Mouse (Mus musculus) bone marrow, adult 2 months (tissue): ENCODE results near the gene Dgcr2. TPM values are rescaled to one million over a fixed set of nuclear protein-coding genes. Genes with fewer than 3 reads are reported as not detected.

Source experiments
- H3K27ac ChIP-seq: fragments of 200-500 bp; 2 replicates; pipeline ENCODE4 v1.5.1; 2012; ENCODE audit warnings: low read depth, mild to moderate bottlenecking, control low read depth, inconsistent platforms, low read length; ENCODE audit not compliant: control insufficient read depth, poor library complexity, insufficient read depth
- H3K4me1 ChIP-seq: fragments of 200-500 bp; 2 replicates; pipeline ENCODE4 v1.6.1; 2011; ENCODE audit warnings: low read length; ENCODE audit not compliant: control insufficient read depth, insufficient read depth
- H3K4me3 ChIP-seq: fragments of 200-500 bp; replicated peaks from 2 replicates; pipeline ENCODE3; 2011; ENCODE audit warnings: mild to moderate bottlenecking, low read depth, low read length, control low read depth; ENCODE audit not compliant: control insufficient read depth
- CTCF ChIP-seq: fragments of 200-500 bp; IDR thresholded peaks from 2 replicates; pipeline ENCODE4 v1.5.1; 2011; ENCODE audit warnings: low read length, control low read depth; ENCODE audit not compliant: control insufficient read depth, insufficient read depth
- POLR2A ChIP-seq: fragments of 200-500 bp; IDR thresholded peaks from 2 replicates; pipeline ENCODE4 v1.6.1; 2011; ENCODE audit warnings: low read depth, mild to moderate bottlenecking, control low read depth, low read length, borderline replicate concordance; ENCODE audit not compliant: control insufficient read depth
- WGBS: fragments of 180-500 bp; shearing (Covaris S2); methylation state at CpG from one replicate; pipeline ENCODE4 v1.1.7; 2018; 5-methylcytosine and 5-hydroxymethylcytosine counted together
- polyA plus RNA-seq: library from polyadenylated mRNA; stranded (reverse); fragments of >200 nt; gene quantifications from 2 replicates; pipeline ENCODE4 v1.2.4, GENCODE M21; 2011; ENCODE audit warnings: low replicate concordance; ENCODE audit not compliant: missing spikeins, insufficient read depth, insufficient read length

Gene Dgcr2
- polyA plus RNA-seq, 1 experiment = 22.4 TPM

- Histone ChIP-seq H3K27ac (no peak overlapping the region), H3K4me3 (no peak overlapping the region), H3K4me1 (no peaks in the 10 kb centered on the region)
- TF ChIP-seq CTCF (no peak), POLR2A (no peak)
- WGBS = 78% methylated on average over 8 of the region's 8 CpGs
These were observed 81.8 kb downstream of the Dgcr2 start for GRCm38 (mm10) chr16:17816528-17816927.

DNA sequence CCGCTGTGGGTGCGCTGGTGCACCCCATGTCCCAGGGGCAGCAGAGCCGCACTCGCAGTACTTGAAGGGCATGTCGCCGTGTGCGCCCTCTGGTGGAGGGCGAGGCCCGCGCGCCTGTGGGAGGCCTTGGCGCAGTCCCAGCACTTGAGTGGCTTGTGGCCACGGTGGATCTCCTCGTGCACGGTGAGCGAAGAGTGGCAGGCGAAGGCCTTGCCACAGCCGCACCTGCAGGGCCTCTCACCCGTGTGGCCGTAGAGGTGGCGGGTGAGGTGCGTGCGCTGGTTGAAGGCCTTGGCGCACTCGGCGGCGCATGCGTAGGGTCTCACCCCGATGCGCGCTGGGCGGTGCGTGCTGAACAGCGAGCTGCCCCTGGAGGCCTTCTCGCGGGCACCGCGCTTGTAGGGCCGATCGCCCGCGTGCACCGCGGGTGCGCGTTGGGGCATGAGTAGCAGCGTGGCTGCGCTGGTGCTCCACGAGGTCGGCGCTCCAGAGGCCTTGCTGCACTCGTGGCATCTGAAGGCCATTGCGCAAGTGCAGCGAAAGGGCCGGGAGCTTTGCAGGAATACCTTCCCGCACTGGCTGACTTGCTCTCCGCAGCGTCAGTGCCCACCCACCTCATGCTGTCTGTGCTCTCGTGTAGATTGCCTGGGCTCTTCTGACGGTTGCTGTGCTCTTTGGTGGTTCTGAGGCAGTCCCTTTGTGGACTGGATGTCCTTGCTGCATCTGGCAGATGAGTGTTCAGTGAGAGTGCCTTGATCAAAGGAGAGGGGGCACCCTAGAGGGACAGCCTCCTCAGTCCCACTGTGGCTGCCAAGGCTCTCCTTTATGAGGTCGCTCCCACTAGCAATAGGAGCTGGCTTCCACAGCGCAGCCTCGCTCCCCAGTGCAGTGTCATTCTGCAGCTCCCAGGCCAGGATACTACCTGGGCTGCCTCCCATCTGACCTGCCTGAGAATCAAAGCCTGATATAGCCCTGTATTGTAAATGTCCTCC lies 82.7 kb downstream of the Dgcr2 start:
- Histone ChIP-seq H3K4me3 (peak overlapping the region; percentile 17), H3K4me1 (no peaks in the 10 kb centered on the region), H3K27ac (no peak overlapping the region)
- WGBS = 5% methylated on average over 63 of the region's 63 CpGs
- TF ChIP-seq CTCF = peak; percentile 91
- no peak for TF ChIP-seq POLR2A

DNA sequence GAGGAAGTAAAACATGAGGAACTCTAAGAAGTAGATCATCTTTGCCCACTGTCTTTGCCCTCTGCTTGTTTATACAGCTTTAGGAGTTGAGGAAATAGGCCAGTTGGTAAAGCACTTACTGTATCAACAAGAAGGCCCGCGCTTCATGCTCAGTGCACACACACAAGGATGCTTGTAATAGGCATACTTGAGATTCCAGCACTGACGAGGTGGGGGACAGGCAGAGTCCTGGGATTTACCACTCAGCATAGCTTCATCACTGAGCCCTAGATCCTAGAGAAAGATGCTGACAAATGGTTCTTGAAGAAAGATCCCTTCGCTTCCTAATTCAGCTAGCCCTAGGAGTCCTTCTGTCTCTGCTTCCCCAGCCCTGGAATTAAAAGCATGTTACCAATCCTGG lies 85.2 kb downstream of the Dgcr2 start:
- Histone ChIP-seq H3K4me3 (no peak overlapping the region), H3K4me1 (no peaks in the 10 kb centered on the region), H3K27ac (no peak overlapping the region)
- 68% methylated on average over 4 of the region's 4 CpGs for WGBS
- TF ChIP-seq CTCF (no peak), POLR2A (no peak)

- H3K4me1 ChIP-seq = no peaks in the 10 kb centered on the region
- no peak overlapping the region for H3K27ac ChIP-seq
- no peak for TF ChIP-seq CTCF
- no peak for TF ChIP-seq POLR2A
- no peak overlapping the region for H3K4me3 ChIP-seq
- 3% methylated on average over 5 of the region's 5 CpGs for WGBS
These were observed 86.2 kb downstream of the Dgcr2 start for GRCm38 (mm10) chr16:17812120-17812519.

GRCm38 (mm10) chr16:17809711-17810110 lies 88.7 kb downstream of the Dgcr2 start:
- Histone ChIP-seq H3K4me1 (no peaks in the 10 kb centered on the region; the same call in 1 of the 2 replicates), H3K4me3 (no peak overlapping the region), H3K27ac (no peak overlapping the region)
- 14% methylated on average over 7 of the region's 7 CpGs for WGBS
- TF ChIP-seq CTCF = no peak
- TF ChIP-seq POLR2A = no peak

DNA sequence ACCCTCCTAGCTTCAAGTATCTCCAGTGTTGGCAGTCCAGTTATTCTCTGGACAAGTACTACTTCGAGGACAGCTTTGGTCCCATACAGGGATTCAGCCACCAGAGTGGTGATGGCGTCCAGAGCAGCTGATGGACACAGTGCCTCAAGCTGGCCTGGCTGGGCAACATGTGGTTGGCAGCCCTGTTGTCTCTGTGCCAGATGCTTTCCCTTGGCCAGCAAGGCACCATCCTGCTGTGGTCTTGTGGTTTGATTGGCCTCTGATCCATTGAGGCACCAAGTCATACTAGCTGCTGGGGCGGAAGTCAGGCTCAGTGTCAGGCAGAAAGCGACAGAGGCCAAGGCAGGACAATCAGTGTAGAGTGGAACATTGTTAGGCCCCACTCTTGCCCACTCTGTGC lies 89.2 kb downstream of the Dgcr2 start:
- H3K4me1 ChIP-seq = no peaks in the 10 kb centered on the region; the same call in 1 of the 2 replicates
- WGBS = 62% methylated on average over 4 of the region's 4 CpGs
- no peak overlapping the region for H3K4me3 ChIP-seq
- no peak overlapping the region for H3K27ac ChIP-seq
- no peak for TF ChIP-seq POLR2A
- TF ChIP-seq CTCF = no peak

DNA sequence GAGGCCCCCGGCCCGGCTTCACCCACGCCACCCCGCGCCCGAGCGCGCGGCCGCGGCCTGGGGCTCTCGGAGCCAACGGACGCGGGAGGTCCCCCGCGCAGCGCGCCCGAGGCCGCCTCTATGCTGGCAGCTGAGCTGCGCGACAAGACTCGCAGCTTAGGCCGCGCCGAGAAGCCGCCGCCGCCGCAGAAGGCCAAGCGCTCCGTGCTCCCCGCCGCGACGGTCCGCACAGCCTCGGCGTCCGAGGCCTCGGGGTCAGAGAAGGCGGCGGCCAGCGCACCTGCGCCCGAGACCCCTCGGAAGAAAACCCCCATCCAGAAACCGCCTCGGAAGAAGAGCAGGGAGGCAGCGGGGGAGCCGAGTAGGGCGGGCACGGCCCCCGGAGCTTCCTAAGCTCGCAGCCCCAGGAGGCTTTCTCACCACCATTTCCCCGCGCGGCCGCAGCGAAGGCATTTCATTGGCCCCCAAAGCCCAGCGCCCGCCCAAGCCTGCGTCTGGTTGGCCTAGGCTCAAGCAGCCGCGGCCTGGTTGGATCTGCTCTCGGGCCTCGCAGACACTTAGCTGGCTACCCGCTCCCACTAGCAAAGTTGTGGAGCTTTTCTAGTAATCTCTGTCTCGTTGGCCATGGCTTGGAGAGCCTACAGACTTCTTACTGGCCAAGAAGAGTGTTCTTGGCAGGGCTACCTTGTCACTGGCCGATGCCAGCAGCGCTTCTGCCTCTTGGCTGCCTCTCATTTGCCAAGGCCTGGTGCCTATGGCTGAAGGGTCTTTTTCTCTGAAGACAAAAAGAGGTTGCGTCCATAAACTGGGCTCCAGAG lies 91.0 kb downstream of the Dgcr2 start:
- Histone ChIP-seq H3K4me3 (peak overlapping the region; percentile 35), H3K27ac (peak overlapping the region; percentile 17; the same call in 1 of the 2 replicates), H3K4me1 (no peaks in the 10 kb centered on the region; the same call in 1 of the 2 replicates)
- 4% methylated on average over 73 of the region's 73 CpGs for WGBS
- TF ChIP-seq POLR2A (no peak), CTCF (no peak)
